Mouse (Mus musculus) embryonic facial prominence, embryonic 10.5 days (tissue): ENCODE measurements around the gene Btbd6. TPM values are rescaled to one million over a fixed set of nuclear protein-coding genes. Genes with fewer than 3 reads are reported as not detected.
A peak's percentile ranks its signal among the peaks of the same experiment; 100 is the strongest.

Experiments
- DNase-seq: peaks from one replicate; pipeline ENCODE4 v3.0.0-alpha.2; 2017; ENCODE audit warnings: low spot score
- H3K27ac ChIP-seq: fragments of 300-500 bp; sonication (generic); replicated peaks from 2 replicates; pipeline ENCODE4 v1.5.1; 2016; ENCODE audit warnings: mild to moderate bottlenecking
- H3K27me3 ChIP-seq: fragments of 300-500 bp; sonication (generic); replicated peaks from 2 replicates; pipeline ENCODE4 v1.6.1; 2016; ENCODE audit warnings: low read depth, mild to moderate bottlenecking; ENCODE audit not compliant: poor library complexity, severe bottlenecking
- H3K36me3 ChIP-seq: fragments of 300-500 bp; sonication (generic); replicated peaks from 2 replicates; pipeline ENCODE4 v1.6.1; 2016; ENCODE audit warnings: mild to moderate bottlenecking, moderate library complexity
- H3K4me1 ChIP-seq: fragments of 300-500 bp; sonication (generic); 2 replicates; pipeline ENCODE4 v1.6.1; 2016
- H3K4me3 ChIP-seq: fragments of 300-500 bp; sonication (generic); 2 replicates; pipeline ENCODE4 v1.5.1; 2016; ENCODE audit warnings: mild to moderate bottlenecking, moderate library complexity
- H3K9me3 ChIP-seq: fragments of 300-500 bp; sonication (generic); 2 replicates; pipeline ENCODE4 v1.6.1; 2016; ENCODE audit warnings: mild to moderate bottlenecking
- WGBS: fragments of 180-500 bp; shearing (Covaris S2); methylation state at CpG from one replicate; pipeline ENCODE4 v1.1.7; 2016; 5-methylcytosine and 5-hydroxymethylcytosine counted together
- polyA plus RNA-seq: library from polyadenylated mRNA; unstranded; fragments of >200 nt; fragmentation: Nextera tagmentation; extraction: Ambion mirVana; gene quantifications from 2 replicates; pipeline ENCODE4 v1.2.1, GENCODE M21; 2016

The Btbd6 gene
- polyA plus RNA-seq, 1 experiment from 2014 or later: 23.0 TPM

GRCm38 (mm10) chr12:112961428-112961827 lies 14.9 kb upstream of the Btbd6 start:
- Histone ChIP-seq H3K4me3 (no peak overlapping the region), H3K36me3 (peaks cover 96% of the 10 kb centered on the region), H3K4me1 (no peaks in the 10 kb centered on the region), H3K27me3 (no peaks in the 10 kb centered on the region), H3K9me3 (no peaks in the 10 kb centered on the region), H3K27ac (no peak overlapping the region)
- 93% methylated on average over 7 of the region's 7 CpGs for WGBS
- DNase-seq: no peak

- H3K4me3 ChIP-seq: no peak overlapping the region
- no peak for DNase-seq
- no peaks in the 10 kb centered on the region for H3K9me3 ChIP-seq
- 82% methylated on average over 5 of the region's 5 CpGs for WGBS
- no peaks in the 10 kb centered on the region for H3K27me3 ChIP-seq
- H3K36me3 ChIP-seq: peaks cover 96% of the 10 kb centered on the region
- H3K4me1 ChIP-seq: no peaks in the 10 kb centered on the region
- no peak overlapping the region for H3K27ac ChIP-seq
Measured at GRCm38 (mm10) chr12:112961872-112962271, 14.4 kb upstream of the Btbd6 start.

GRCm38 (mm10) chr12:112965783-112966182 lies 10.5 kb upstream of the Btbd6 start:
- Histone ChIP-seq H3K9me3 (no peaks in the 10 kb centered on the region), H3K36me3 (peaks cover 100% of the 10 kb centered on the region), H3K4me1 (no peaks in the 10 kb centered on the region), H3K4me3 (no peak overlapping the region), H3K27ac (no peak overlapping the region), H3K27me3 (no peaks in the 10 kb centered on the region)
- 93% methylated on average over 13 of the region's 13 CpGs for WGBS
- DNase-seq: no peak

- Histone ChIP-seq H3K9me3 (no peaks in the 10 kb centered on the region), H3K36me3 (peaks cover 100% of the 10 kb centered on the region), H3K27me3 (no peaks in the 10 kb centered on the region), H3K4me1 (no peaks in the 10 kb centered on the region), H3K27ac (no peak overlapping the region), H3K4me3 (no peak overlapping the region)
- DNase-seq: no peak
- whole genome bisulfite sequencing: 67% methylated on average over 8 of the region's 8 CpGs
Measured at GRCm38 (mm10) chr12:112968943-112969342, 7.3 kb upstream of the Btbd6 start.

GRCm38 (mm10) chr12:112969616-112970015 lies 6.7 kb upstream of the Btbd6 start:
- Histone ChIP-seq H3K27me3 (no peaks in the 10 kb centered on the region), H3K4me3 (no peak overlapping the region), H3K4me1 (no peaks in the 10 kb centered on the region), H3K9me3 (no peaks in the 10 kb centered on the region), H3K27ac (no peak overlapping the region), H3K36me3 (peaks cover 100% of the 10 kb centered on the region)
- no peak for DNase-seq
- 92% methylated on average over 6 of the region's 6 CpGs for WGBS

GRCm38 (mm10) chr12:112974736-112975135 lies 1.5 kb upstream of the Btbd6 start:
- Histone ChIP-seq H3K9me3 (no peaks in the 10 kb centered on the region), H3K4me1 (peaks cover 27% of the 10 kb centered on the region), H3K27me3 (no peaks in the 10 kb centered on the region), H3K4me3 (no peak overlapping the region), H3K27ac (no peak overlapping the region), H3K36me3 (peaks cover 82% of the 10 kb centered on the region)
- WGBS: 87% methylated on average over 9 of the region's 9 CpGs
- no peak for DNase-seq

- Histone ChIP-seq H3K4me3 (peak overlapping the region; percentile 86), H3K27me3 (no peaks in the 10 kb centered on the region), H3K4me1 (peaks cover 27% of the 10 kb centered on the region), H3K9me3 (no peaks in the 10 kb centered on the region), H3K27ac (peak overlapping the region; percentile 96), H3K36me3 (peaks cover 82% of the 10 kb centered on the region)
- peak; percentile 21 for DNase-seq
- WGBS: 43% methylated on average over 12 of the region's 12 CpGs
Measured at GRCm38 (mm10) chr12:112977156-112977555, 874 bp downstream of the Btbd6 start.

GRCm38 (mm10) chr12:112982031-112982430 lies 5.7 kb downstream of the Btbd6 start:
- Histone ChIP-seq H3K27me3 (no peaks in the 10 kb centered on the region), H3K36me3 (peaks cover 94% of the 10 kb centered on the region), H3K27ac (no peak overlapping the region), H3K4me3 (no peak overlapping the region), H3K9me3 (no peaks in the 10 kb centered on the region), H3K4me1 (peaks cover 12% of the 10 kb centered on the region)
- no peak for DNase-seq
- 95% methylated on average over 2 of the region's 2 CpGs for WGBS

GRCm38 (mm10) chr12:112985346-112985745 lies 9.1 kb downstream of the Btbd6 start:
- no peaks in the 10 kb centered on the region for H3K27me3 ChIP-seq
- no peaks in the 10 kb centered on the region for H3K4me1 ChIP-seq
- peaks cover 88% of the 10 kb centered on the region for H3K36me3 ChIP-seq
- no peak overlapping the region for H3K27ac ChIP-seq
- no peak overlapping the region for H3K4me3 ChIP-seq
- 91% methylated on average over 6 of the region's 6 CpGs for WGBS
- DNase-seq: no peak
- no peaks in the 10 kb centered on the region for H3K9me3 ChIP-seq

GRCm38 (mm10) chr12:112987877-112988276 lies 11.6 kb downstream of the Btbd6 start:
- H3K4me3 ChIP-seq: no peak overlapping the region
- no peak overlapping the region for H3K27ac ChIP-seq
- H3K36me3 ChIP-seq: peaks cover 88% of the 10 kb centered on the region
- WGBS: 75% methylated on average over 6 of the region's 6 CpGs
- no peaks in the 10 kb centered on the region for H3K9me3 ChIP-seq
- no peaks in the 10 kb centered on the region for H3K27me3 ChIP-seq
- peak; percentile 35 for DNase-seq
- H3K4me1 ChIP-seq: no peaks in the 10 kb centered on the region

- no peaks in the 10 kb centered on the region for H3K27me3 ChIP-seq
- H3K4me3 ChIP-seq: no peak overlapping the region
- no peaks in the 10 kb centered on the region for H3K4me1 ChIP-seq
- 91% methylated on average over 5 of the region's 5 CpGs for WGBS
- H3K27ac ChIP-seq: no peak overlapping the region
- no peak for DNase-seq
- no peaks in the 10 kb centered on the region for H3K9me3 ChIP-seq
- H3K36me3 ChIP-seq: peaks cover 89% of the 10 kb centered on the region
Measured at GRCm38 (mm10) chr12:112990706-112991405, 14.6 kb downstream of the Btbd6 start.

GRCm38 (mm10) chr12:112991444-112991843 lies 15.2 kb downstream of the Btbd6 start:
- no peak for DNase-seq
- Histone ChIP-seq H3K4me1 (no peaks in the 10 kb centered on the region), H3K9me3 (no peaks in the 10 kb centered on the region), H3K36me3 (peaks cover 89% of the 10 kb centered on the region), H3K27ac (no peak overlapping the region), H3K4me3 (no peak overlapping the region), H3K27me3 (no peaks in the 10 kb centered on the region)
- 92% methylated on average over 2 of the region's 2 CpGs for WGBS

- 88% methylated on average over 4 of the region's 4 CpGs for WGBS
- peaks cover 80% of the 10 kb centered on the region for H3K36me3 ChIP-seq
- peaks cover 15% of the 10 kb centered on the region for H3K4me1 ChIP-seq
- H3K9me3 ChIP-seq: no peaks in the 10 kb centered on the region
- no peak overlapping the region for H3K4me3 ChIP-seq
- no peaks in the 10 kb centered on the region for H3K27me3 ChIP-seq
- H3K27ac ChIP-seq: no peak overlapping the region
- no peak for DNase-seq
Measured at GRCm38 (mm10) chr12:112994153-112994552, 17.9 kb downstream of the Btbd6 start.
